Mouse (Mus musculus) heart, embryonic 15.5 days (tissue): Measurements from ENCODE around the gene Trem3. TPM values are rescaled to one million over a fixed set of nuclear protein-coding genes. Genes with fewer than 3 reads are reported as not detected.

Experiments used
- ATAC-seq: fragments of 200-750 bp; cut with Nextera tagmentation; replicated peaks from 2 replicates; pipeline ENCODE4 v1.8.0; 2017; ENCODE audit warnings: low read depth, moderate TSS enrichment; ENCODE audit not compliant: insufficient number of reproducible peaks, insufficient read depth, low FRiP score
- H3K27ac ChIP-seq: fragments of 300-500 bp; sonication (generic); 2 replicates; pipeline ENCODE4 v1.5.1; 2015; ENCODE audit warnings: mild to moderate bottlenecking, inconsistent platforms
- H3K27me3 ChIP-seq: fragments of 300-500 bp; sonication (generic); 2 replicates; pipeline ENCODE4 v1.6.1; 2015; ENCODE audit warnings: inconsistent platforms
- H3K36me3 ChIP-seq: fragments of 300-500 bp; sonication (generic); 2 replicates; pipeline ENCODE4 v1.6.1; 2015; ENCODE audit warnings: mild to moderate bottlenecking, inconsistent platforms
- H3K4me1 ChIP-seq: fragments of 300-500 bp; sonication (generic); replicated peaks from 2 replicates; pipeline ENCODE4 v1.6.1; 2015; ENCODE audit warnings: inconsistent platforms
- H3K4me2 ChIP-seq: fragments of 300-500 bp; sonication (generic); 2 replicates; pipeline ENCODE4 v1.6.1; 2015; ENCODE audit warnings: inconsistent platforms, mild to moderate bottlenecking, moderate library complexity
- H3K4me3 ChIP-seq: fragments of 300-500 bp; sonication (generic); 2 replicates; pipeline ENCODE4 v1.5.1; 2015; ENCODE audit warnings: mild to moderate bottlenecking, inconsistent platforms
- H3K9ac ChIP-seq: fragments of 300-500 bp; sonication (generic); 2 replicates; pipeline ENCODE4 v1.6.1; 2015; ENCODE audit warnings: mild to moderate bottlenecking, inconsistent platforms
- H3K9me3 ChIP-seq: fragments of 300-500 bp; sonication (generic); replicated peaks from 2 replicates; pipeline ENCODE4 v1.6.1; 2016; ENCODE audit warnings: inconsistent platforms
- WGBS: fragments of 180-500 bp; shearing (Covaris S2); methylation state at CpG from one replicate; pipeline ENCODE4 v1.1.7; 2015; ENCODE audit warnings: mixed read lengths; 5-methylcytosine and 5-hydroxymethylcytosine counted together
- polyA plus RNA-seq: library from polyadenylated mRNA; unstranded; fragments of >200 nt; fragmentation: Nextera tagmentation; extraction: Ambion mirVana; gene quantifications from 2 replicates; pipeline ENCODE4 v1.2.1, GENCODE M21; 2015

Trem3 gene
- polyA plus RNA-seq, 1 experiment from 2014 or later: 0.13 TPM

- H3K4me2 ChIP-seq: no peak overlapping the region
- H3K4me1 ChIP-seq: no peaks in the 10 kb centered on the region
- no peak overlapping the region for H3K4me3 ChIP-seq
- ATAC-seq: no peak
- no peaks in the 10 kb centered on the region for H3K27me3 ChIP-seq
- no peaks in the 10 kb centered on the region for H3K9me3 ChIP-seq
- no peak overlapping the region for H3K27ac ChIP-seq
- no peaks in the 10 kb centered on the region for H3K36me3 ChIP-seq
- H3K9ac ChIP-seq: no peak overlapping the region
- WGBS: 76% methylated on average over 4 of the region's 4 CpGs
Observed at GRCm38 (mm10) chr17:48272598-48272997, 25.0 kb downstream of the Trem3 start.

- H3K4me3 ChIP-seq: no peak overlapping the region
- no peak overlapping the region for H3K4me2 ChIP-seq
- no peak overlapping the region for H3K9ac ChIP-seq
- no peaks in the 10 kb centered on the region for H3K27me3 ChIP-seq
- no peak for ATAC-seq
- no peak overlapping the region for H3K27ac ChIP-seq
- 71% methylated on average over 4 of the region's 4 CpGs for WGBS
- no peaks in the 10 kb centered on the region for H3K36me3 ChIP-seq
- no peaks in the 10 kb centered on the region for H3K4me1 ChIP-seq
- no peaks in the 10 kb centered on the region for H3K9me3 ChIP-seq
Observed at GRCm38 (mm10) chr17:48274098-48274497, 26.5 kb downstream of the Trem3 start.

DNA sequence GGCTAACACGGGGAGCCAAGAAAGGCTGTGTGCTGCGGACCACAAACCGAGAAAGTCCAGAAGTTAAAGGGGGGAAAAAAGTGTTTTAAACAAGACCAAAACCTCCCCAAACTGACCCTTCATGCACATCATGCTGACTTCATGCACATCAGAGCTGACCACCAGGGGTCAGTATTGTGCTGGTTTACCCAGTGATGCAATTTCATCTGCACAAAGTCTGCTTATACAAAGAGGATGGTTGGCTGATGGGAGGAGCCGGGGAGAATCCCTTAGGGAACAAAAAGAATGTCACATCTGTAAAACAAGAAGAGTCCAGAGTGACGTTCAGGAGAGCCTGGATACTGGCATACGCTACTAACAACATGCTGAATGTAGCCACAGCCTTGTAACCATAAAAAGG is 27.3 kb downstream of the Trem3 start:
- 32% methylated on average over 6 of the region's 6 CpGs for WGBS
- no peak overlapping the region for H3K4me2 ChIP-seq
- no peaks in the 10 kb centered on the region for H3K9me3 ChIP-seq
- H3K27me3 ChIP-seq: no peaks in the 10 kb centered on the region
- H3K9ac ChIP-seq: no peak overlapping the region
- ATAC-seq: no peak
- no peaks in the 10 kb centered on the region for H3K4me1 ChIP-seq
- no peaks in the 10 kb centered on the region for H3K36me3 ChIP-seq
- H3K27ac ChIP-seq: no peak overlapping the region
- no peak overlapping the region for H3K4me3 ChIP-seq

DNA sequence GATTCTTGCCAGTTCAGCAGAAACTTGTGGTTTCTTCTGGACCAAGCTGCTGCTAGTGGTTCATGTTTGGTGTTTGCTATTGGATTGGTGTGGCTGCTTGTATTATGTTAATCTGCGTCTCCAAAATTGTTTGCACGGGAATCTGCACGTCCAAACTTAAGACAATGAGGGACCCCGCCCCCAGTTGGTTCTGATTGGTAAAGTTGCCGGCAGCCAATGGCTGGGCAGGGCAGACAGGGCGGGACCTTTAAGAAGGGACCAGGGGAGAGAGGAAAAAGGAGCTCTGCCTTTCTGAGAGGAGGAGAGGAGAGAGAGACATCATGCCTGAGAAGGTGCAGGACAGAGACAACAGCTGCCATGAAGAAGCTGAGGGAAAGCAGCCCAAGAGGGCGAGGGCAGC is 28.2 kb downstream of the Trem3 start:
- H3K4me1 ChIP-seq: no peaks in the 10 kb centered on the region
- WGBS: 54% methylated on average over 7 of the region's 7 CpGs
- no peak overlapping the region for H3K4me2 ChIP-seq
- no peaks in the 10 kb centered on the region for H3K36me3 ChIP-seq
- no peak overlapping the region for H3K27ac ChIP-seq
- no peak overlapping the region for H3K9ac ChIP-seq
- no peak for ATAC-seq
- no peaks in the 10 kb centered on the region for H3K27me3 ChIP-seq
- no peaks in the 10 kb centered on the region for H3K9me3 ChIP-seq
- H3K4me3 ChIP-seq: no peak overlapping the region

GRCm38 (mm10) chr17:48278381-48278780 is 30.8 kb downstream of the Trem3 start:
- Histone ChIP-seq H3K27me3 (no peaks in the 10 kb centered on the region), H3K4me3 (no peak overlapping the region), H3K9me3 (no peaks in the 10 kb centered on the region), H3K4me1 (peaks cover 6% of the 10 kb centered on the region; the same call in 1 of the 2 replicates), H3K9ac (no peak overlapping the region), H3K27ac (no peak overlapping the region), H3K36me3 (no peaks in the 10 kb centered on the region), H3K4me2 (no peak overlapping the region)
- ATAC-seq: no peak

GRCm38 (mm10) chr17:48279002-48279401 is 31.4 kb downstream of the Trem3 start:
- WGBS: 67% methylated on average over 4 of the region's 4 CpGs
- Histone ChIP-seq H3K9ac (no peak overlapping the region), H3K4me2 (no peak overlapping the region), H3K4me1 (peaks cover 6% of the 10 kb centered on the region; the same call in 1 of the 2 replicates), H3K36me3 (no peaks in the 10 kb centered on the region), H3K9me3 (no peaks in the 10 kb centered on the region), H3K27me3 (no peaks in the 10 kb centered on the region), H3K4me3 (no peak overlapping the region), H3K27ac (no peak overlapping the region)
- no peak for ATAC-seq

DNA sequence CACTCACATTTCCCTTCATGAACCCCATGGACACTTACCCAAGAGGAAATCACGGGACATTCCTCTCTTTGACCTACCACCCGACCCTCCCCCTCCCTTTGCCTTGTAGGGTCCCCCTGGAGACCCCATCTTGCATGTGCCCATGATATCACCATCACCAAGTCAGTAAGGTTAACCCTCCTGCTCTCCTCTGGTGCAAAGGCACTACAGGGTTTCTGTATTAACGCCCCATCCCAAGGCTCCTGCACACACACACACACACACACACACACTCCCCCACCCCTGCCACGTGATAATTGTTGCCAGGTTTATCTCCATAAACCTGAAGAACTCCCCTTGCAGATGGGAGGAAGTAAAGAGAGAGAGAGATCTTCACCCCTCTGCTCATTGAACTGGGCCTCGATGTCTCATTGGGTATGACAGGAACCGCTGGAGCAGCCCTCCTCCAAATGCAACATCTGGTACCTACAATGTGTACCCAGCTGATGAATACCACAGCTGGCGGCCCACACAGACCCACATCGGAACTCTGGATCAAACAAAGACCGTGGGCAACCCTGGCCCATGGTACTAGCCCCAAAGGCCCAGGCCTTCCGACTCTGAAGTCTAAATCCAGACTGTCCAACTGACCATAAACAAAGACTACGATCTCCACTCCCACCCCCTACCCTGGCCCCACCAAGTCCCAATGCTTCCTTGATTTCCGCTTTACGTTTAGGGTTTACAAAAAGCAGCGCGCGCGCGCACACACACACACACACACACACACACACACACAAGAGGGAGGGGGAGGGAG is 33.6 kb downstream of the Trem3 start:
- no peaks in the 10 kb centered on the region for H3K9me3 ChIP-seq
- H3K27me3 ChIP-seq: no peaks in the 10 kb centered on the region
- H3K4me1 ChIP-seq: peaks cover 6% of the 10 kb centered on the region; the same call in 1 of the 2 replicates
- H3K4me3 ChIP-seq: peak overlapping the region; percentile 35
- H3K36me3 ChIP-seq: no peaks in the 10 kb centered on the region
- no peak overlapping the region for H3K27ac ChIP-seq
- WGBS: 31% methylated on average over 18 of the region's 18 CpGs
- no peak overlapping the region for H3K9ac ChIP-seq
- ATAC-seq: no peak
- peak overlapping the region; percentile 57 for H3K4me2 ChIP-seq

DNA sequence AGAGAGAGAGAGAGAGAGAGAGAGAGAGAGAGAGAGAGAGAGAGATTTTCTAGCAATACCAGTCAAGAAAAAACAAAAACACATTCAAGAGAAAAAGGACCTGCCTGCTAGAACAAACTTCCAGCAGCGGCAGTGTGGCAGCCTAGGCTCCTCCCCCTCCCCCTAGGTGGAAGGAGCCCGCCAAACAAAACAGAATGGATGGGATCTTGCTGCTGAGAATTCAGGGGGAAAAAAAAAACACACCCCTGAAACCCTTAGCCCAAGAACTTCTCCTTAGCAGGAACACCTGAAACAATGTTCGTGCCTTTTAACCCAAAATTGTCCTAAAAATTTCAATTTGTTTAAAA is 34.1 kb downstream of the Trem3 start:
- Histone ChIP-seq H3K27me3 (no peaks in the 10 kb centered on the region), H3K4me3 (peak overlapping the region; percentile 35), H3K4me1 (peaks cover 6% of the 10 kb centered on the region; the same call in 1 of the 2 replicates), H3K9ac (no peak overlapping the region), H3K4me2 (peak overlapping the region; percentile 57), H3K36me3 (no peaks in the 10 kb centered on the region), H3K9me3 (no peaks in the 10 kb centered on the region), H3K27ac (no peak overlapping the region)
- no peak for ATAC-seq
- 6% methylated on average over 3 of the region's 3 CpGs for WGBS

GRCm38 (mm10) chr17:48286765-48287164 is 39.2 kb downstream of the Trem3 start:
- H3K36me3 ChIP-seq: no peaks in the 10 kb centered on the region
- no peak overlapping the region for H3K27ac ChIP-seq
- H3K4me3 ChIP-seq: no peak overlapping the region
- H3K9ac ChIP-seq: no peak overlapping the region
- H3K9me3 ChIP-seq: no peaks in the 10 kb centered on the region
- no peaks in the 10 kb centered on the region for H3K27me3 ChIP-seq
- no peak for ATAC-seq
- H3K4me2 ChIP-seq: no peak overlapping the region
- 39% methylated on average over 1 of the region's 1 CpGs for WGBS
- H3K4me1 ChIP-seq: no peaks in the 10 kb centered on the region

GRCm38 (mm10) chr17:48287276-48287675 is 39.7 kb downstream of the Trem3 start:
- Histone ChIP-seq H3K27me3 (no peaks in the 10 kb centered on the region), H3K27ac (no peak overlapping the region), H3K9me3 (no peaks in the 10 kb centered on the region), H3K4me2 (no peak overlapping the region), H3K9ac (no peak overlapping the region), H3K36me3 (no peaks in the 10 kb centered on the region), H3K4me1 (no peaks in the 10 kb centered on the region), H3K4me3 (no peak overlapping the region)
- no peak for ATAC-seq
- 55% methylated on average over 2 of the region's 2 CpGs for WGBS

DNA sequence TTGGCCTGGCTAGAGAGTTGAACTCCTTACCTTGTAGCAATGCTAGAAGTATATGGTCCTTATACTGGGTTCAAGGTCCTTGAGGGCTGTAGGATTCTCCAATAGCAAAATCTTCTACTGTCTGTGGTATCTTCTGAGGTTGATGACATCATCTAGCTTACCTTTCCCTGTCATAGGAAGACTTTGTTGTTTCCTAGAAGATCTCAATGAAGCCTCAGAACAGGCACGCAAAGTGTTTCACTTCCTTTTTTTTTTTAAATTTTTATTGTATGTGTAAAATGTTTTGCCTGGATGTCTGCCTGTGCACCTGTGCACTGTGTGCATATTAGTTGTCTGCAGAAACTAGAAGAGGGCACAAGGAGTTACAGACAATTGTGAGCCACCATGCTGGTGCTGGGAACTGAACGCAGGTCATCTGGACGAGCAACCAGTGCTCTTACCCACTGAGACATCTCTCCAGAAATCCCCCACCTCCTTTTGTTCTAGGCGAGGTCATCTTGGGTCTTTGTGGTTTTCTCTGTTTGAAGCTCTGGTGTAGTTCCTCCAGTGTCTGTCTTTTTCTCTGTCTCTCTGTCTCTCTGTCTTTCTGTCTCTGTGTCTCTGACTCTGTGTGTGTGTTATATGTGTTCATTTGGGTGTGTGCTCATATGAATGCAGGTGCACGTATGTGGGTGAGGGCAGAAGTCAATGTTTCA is 46.1 kb downstream of the Trem3 start:
- no peaks in the 10 kb centered on the region for H3K9me3 ChIP-seq
- no peak overlapping the region for H3K9ac ChIP-seq
- no peak overlapping the region for H3K27ac ChIP-seq
- ATAC-seq: no peak
- WGBS: 77% methylated on average over 5 of the region's 5 CpGs
- no peaks in the 10 kb centered on the region for H3K36me3 ChIP-seq
- no peaks in the 10 kb centered on the region for H3K4me1 ChIP-seq
- H3K27me3 ChIP-seq: no peaks in the 10 kb centered on the region
- H3K4me2 ChIP-seq: no peak overlapping the region
- H3K4me3 ChIP-seq: no peak overlapping the region

GRCm38 (mm10) chr17:48299203-48299602 is 51.6 kb downstream of the Trem3 start, which contains the start of gene Treml2:
Gene Treml2, plus strand, starts transcription at chr17:48299498.
- Histone ChIP-seq H3K4me3 (peak within 1 kb of the TSS; percentile 10; the same call in 1 of the 2 replicates), H3K36me3 (no peaks in the 10 kb centered on the region), H3K27ac (no peak within 1 kb of the TSS), H3K4me1 (no peaks in the 10 kb centered on the region), H3K4me2 (peak within 1 kb of the TSS; percentile 2; the same call in 1 of the 2 replicates), H3K27me3 (no peaks in the 10 kb centered on the region), H3K9ac (no peak within 1 kb of the TSS), H3K9me3 (no peaks in the 10 kb centered on the region)
- no peak for ATAC-seq
- WGBS: 22% methylated on average over 3 of the region's 4 CpGs
